Mouse (Mus musculus): Measurements from ENCODE around the gene Mdh1b.

Gene Mdh1b

GRCm38 (mm10) chr1:63730240-63730771 is at the start of gene Mdh1b, which contains the start of gene Fastkd2:
Gene Mdh1b (minus strand): TSS chr1:63730318.
Gene Fastkd2 (plus strand): TSS chr1:63730614.
- DNase-seq (ENCODE audit: low spot score in 2 of 2): peak; percentile 78 to 89

GRCm38 (mm10) chr1:63776902-63777630 is 46.9 kb upstream of the Mdh1b start:
- no peak for DNase-seq (ENCODE audit: low spot score in 2 of 2)

- no peak for DNase-seq (ENCODE audit: low spot score in 2 of 2)
These were observed 46.3 kb upstream of the Mdh1b start for GRCm38 (mm10) chr1:63776396-63776795.

DNA sequence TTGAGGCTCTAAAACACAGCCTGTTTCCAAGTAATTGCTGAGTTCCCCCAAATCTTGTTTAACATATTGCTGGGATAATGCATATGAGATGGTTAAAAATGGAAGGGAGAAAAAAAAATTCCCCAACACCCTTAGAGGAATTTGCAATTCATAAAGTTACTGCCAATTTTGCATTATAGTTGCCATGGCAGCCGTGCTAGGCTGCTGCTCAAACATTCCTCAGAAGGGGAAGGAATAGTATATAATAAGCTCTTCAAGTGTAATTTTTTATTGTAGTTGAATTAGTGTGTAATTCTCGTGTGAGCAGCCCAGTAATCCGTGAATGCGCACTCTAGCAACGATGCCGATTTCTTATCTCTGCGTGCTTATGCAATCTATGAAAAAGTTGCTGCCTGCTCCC is 40.2 kb upstream of the Mdh1b start:
- DNase-seq (ENCODE audit: low spot score in 2 of 2): no peak

DNA sequence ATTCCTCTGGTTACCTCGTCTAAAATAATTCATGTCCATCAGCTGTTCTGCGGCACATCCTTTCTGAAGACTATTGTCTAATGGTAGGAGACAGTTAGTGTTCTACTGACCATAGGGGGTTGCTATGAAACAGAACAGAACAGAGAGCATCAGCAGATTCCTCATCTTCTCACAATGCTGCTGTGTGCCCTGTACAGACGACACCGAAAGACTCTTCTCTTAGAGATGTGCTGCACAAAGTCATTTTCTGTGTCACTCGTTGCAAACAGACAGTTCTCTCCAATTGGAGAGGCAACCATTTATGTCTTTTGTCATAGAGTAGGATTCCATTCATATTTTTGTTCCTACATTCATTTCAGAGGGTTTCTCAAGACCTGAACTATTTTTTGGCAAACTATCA is 39.0 kb upstream of the Mdh1b start, which contains the start of gene 4933402D24Rik:
Gene 4933402D24Rik (minus strand): TSS at position 101 of the 400 bp plus-strand sequence.
- no peak for DNase-seq (ENCODE audit: low spot score in 2 of 2)

DNA sequence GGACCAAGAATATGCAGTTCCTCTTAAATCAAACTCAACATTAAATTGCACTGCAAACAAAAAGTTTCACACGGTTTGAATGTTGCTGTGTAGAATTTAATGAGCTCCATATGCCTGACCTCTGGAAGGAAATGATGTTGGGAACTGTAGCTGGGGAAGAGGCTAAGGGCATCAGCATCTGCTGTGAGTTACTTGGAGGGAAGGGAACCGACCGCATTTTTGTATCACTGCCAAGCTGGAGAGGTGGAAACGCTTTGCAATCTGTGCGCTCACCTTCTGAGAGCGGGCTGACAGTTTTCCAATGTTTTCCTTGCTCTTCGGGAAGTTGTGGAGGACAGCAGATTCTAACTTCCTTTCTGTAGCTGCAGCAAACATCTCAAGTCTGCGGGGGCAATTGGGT is 38.0 kb upstream of the Mdh1b start:
- DNase-seq (ENCODE audit: low spot score in 2 of 2): no peak

DNA sequence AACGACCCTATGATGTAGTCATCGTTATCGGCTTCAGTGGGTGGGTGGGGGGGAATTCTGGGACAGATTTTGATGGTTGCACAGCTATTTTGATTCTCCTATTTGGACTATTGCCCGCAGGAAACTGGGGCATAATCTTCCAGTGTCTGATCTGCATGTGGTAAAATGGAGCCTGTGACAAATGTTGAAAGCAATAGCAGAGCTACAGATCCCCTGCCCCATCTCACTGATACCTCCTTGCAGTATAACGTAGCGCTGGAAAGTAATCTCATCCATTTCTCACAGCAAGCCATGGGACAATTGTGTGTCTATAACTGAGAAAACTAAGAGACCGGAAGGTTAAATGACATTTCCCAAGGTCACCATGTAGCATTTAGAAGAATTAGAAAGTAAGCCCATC is 34.3 kb upstream of the Mdh1b start:
- no peak for DNase-seq (ENCODE audit: low spot score in 2 of 2)

DNA sequence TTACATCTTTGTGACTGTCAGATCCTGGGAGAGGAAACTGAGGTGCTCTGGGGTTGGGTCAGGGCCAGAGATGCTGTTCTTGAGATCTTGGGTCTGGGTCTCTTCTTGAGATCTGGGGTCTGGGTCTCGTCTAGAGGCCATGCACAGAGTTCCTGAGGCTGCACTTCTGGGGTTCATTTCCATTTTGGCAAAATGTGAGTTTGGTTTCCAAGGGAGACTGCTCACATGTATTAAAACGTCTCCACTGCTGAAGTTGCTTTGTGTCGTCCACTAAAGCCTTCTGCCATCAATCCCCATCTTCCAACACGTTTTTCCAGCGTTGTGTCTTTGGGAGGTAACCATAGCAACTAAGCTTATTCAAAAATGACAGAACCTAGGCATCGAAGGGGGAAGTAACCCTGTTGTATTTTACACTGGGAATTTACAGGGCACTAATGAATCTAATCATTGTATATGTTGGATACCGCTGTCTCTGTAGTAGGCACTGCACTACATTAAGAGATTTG is 33.8 kb upstream of the Mdh1b start:
- no peak for DNase-seq (ENCODE audit: low spot score in 2 of 2)

GRCm38 (mm10) chr1:63763212-63763694 is 33.1 kb upstream of the Mdh1b start:
- DNase-seq (ENCODE audit: low spot score in 2 of 2): no peak

- no peak for DNase-seq (ENCODE audit: low spot score in 2 of 2)
These were observed 25.9 kb upstream of the Mdh1b start for GRCm38 (mm10) chr1:63756005-63756404.

GRCm38 (mm10) chr1:63729796-63730195 is 322 bp downstream of the Mdh1b start:
- no peak for DNase-seq (ENCODE audit: low spot score in 2 of 2)

- DNase-seq (ENCODE audit: low spot score in 2 of 2): no peak
These were observed 10.0 kb downstream of the Mdh1b start for GRCm38 (mm10) chr1:63720161-63720560.

DNA sequence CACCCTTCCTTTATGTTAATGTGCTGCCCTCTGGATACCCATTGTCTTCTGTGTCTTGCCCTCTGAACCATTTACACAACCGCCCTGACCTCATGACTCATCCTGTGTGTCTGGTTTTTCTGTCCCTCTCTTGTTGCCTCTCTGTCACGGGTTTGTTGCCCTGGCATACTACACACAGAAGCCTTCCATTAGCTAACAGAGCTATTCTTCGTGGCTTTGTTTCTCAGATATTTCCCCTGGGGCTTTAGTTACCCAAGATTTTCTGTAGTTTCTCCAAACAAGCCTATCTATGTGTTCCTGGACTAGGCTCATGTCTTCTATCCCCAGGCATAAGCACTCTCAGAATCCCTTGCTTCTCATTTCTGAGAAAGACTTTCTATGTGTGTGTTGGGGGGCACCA is 21.2 kb downstream of the Mdh1b start:
- no peak for DNase-seq (ENCODE audit: low spot score in 2 of 2)

DNA sequence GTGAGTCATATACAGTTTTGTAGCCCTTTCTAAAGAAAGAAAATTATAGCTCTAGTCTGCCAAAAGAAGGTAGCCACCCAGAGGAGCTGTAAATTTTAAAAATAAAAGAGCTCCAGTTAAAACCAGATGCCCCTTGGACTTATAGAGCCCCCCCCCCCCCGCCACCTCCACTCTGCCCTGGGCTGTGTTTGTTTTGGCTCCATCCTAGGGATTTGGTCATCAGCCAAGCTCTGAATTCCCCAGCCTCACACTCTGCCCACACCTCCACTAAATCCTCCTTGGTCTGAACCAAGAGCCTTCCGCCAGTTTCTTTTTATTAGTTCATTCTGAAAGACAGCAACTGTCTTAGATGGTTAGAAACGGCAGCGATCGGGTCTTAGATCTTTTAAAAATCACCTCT is 24.4 kb downstream of the Mdh1b start:
- DNase-seq (ENCODE audit: low spot score in 2 of 2): no peak

GRCm38 (mm10) chr1:63696861-63697260 is 33.3 kb downstream of the Mdh1b start:
- no peak for DNase-seq (ENCODE audit: low spot score in 2 of 2)

GRCm38 (mm10) chr1:63686827-63687226 is 43.3 kb downstream of the Mdh1b start, which contains the start of gene Dytn:
Gene Dytn (minus strand): TSS chr1:63686927.
- DNase-seq (ENCODE audit: low spot score in 2 of 2): no peak

DNA sequence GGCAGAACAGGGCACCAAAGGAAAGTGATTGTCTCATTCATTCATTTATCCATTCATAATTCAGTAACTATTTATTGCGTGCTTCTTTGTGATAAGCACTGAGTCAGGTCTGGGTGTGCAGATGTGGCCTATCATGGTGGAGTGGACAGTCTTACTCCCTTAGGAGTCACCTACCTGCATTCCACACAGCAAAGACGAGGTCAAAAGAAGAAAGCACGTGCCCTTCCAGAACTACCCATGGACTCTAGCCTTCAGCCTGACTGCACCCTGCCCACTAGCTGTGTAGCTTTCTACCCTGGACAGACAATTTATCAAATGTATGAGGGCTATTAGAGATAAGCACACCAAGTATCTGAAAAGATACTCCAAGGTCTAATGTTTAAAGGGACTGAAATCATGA is 54.1 kb downstream of the Mdh1b start:
- DNase-seq (ENCODE audit: low spot score in 2 of 2): no peak

DNA sequence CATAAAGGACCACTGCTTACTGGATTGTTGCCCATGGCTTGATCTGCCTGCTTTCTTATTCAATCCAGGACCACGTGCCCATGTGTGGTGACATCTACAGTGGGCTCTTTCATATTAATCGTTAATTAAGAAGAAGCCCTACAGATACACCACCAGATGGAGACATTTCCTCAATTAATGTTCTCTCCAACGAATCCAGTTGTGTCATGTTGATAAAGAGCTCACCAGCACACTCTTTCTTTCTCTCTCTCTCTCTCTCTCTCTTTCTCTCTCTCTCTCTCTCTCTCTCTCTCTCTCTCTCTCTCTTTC is 61.3 kb downstream of the Mdh1b start:
- DNase-seq (ENCODE audit: low spot score in 2 of 2): no peak

GRCm38 (mm10) chr1:63667949-63668851 is 61.9 kb downstream of the Mdh1b start:
- no peak for DNase-seq (ENCODE audit: low spot score in 2 of 2)

DNA sequence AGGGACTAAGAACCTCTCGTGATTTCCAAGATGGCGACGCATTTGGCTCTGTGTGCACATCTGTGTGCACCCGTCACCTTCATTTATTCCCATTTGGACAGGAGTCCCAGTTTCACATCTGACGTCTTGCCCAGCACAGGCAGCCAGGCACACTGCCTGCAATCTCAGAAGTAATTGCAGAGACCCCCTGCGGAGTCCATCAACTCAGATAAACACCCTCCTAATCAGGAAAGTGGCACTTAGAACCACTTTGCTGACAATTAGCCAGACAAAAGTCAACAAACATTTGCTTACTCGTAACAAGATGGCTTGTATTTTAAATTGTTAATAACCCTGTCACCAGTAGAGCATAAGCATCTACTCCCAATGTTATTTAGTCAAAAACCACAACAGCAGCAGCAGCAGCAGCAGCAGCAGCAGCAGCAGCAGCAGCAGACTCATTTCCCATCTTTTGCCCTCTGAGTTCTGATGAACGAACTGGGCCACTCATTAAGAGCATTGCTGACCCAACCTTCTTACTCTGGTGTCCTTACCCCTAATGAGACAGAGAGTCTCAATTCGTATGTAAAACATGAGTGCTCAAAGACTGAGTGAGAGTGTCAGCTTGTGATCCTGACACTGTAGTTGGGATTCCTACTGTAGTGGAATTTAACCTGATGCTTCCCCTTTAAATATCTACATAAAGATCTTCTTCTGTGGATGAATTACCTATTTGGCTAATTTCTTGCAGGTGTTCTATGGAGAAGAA is 62.7 kb downstream of the Mdh1b start:
- no peak for DNase-seq (ENCODE audit: low spot score in 2 of 2)

DNA sequence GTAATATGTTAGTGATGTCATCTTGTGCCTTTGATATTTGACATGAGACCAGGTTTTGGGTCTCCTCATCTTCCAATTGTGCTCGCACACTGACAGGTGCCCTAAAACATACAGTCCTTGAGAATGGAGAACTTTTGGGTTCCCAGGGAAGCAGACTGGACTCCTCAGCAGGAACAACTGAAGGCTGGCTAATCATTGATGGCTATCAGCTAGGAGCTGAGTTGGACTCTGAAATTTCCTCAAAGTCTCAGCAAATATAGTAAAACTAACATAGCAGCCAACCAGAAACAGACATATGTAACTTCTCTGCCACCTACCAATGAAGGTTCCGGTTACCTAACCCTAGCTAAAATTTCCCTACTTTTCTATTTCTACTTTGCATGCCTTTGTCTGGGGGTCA is 64.0 kb downstream of the Mdh1b start:
- DNase-seq (ENCODE audit: low spot score in 2 of 2): no peak

DNA sequence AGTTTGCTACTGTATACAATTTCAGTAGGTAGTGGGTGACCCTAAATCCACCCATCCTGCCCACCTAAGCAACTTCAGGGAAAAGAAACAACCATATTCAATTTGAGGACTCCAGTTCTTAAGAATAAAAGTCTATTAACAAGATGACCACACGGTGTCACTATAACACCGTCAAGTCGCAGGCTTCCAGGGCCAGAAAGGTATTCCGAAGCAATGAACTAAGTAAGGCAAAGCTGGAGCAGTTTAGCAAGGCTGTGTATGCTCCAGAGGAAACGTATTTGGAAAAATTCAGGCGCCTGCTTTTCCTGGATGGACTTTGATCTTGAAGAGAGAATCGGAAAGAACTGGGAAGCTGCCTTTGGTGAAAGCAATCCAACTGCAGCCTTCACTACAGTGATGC is 70.5 kb downstream of the Mdh1b start:
- no peak for DNase-seq (ENCODE audit: low spot score in 2 of 2)

Data from urinary bladder, postnatal 4 days (tissue).